Mouse (Mus musculus) C2C12 (cell line): Measurements from ENCODE around the gene Cox16. TPM values are rescaled to one million over a fixed set of nuclear protein-coding genes. Genes with fewer than 3 reads are reported as not detected.
A peak's percentile ranks its signal among the peaks of the same experiment; 100 is the strongest.
"Not testable (repeated sequence)": the region's sequence is repeated elsewhere in the genome, so short reads cannot be mapped to it uniquely, and the experiment has no call there.

Source experiments
- H3K27me3 ChIP-seq: one replicate; pipeline ENCODE4 v1.6.1; 2011; ENCODE audit not compliant: control insufficient read depth, insufficient read depth, insufficient read length
- H3K36me3 ChIP-seq: one replicate; pipeline ENCODE4 v1.6.1; 2011; ENCODE audit not compliant: control insufficient read depth, insufficient read depth
- H3K4me3 ChIP-seq: one replicate; pipeline ENCODE4 v1.5.1; 2011; ENCODE audit warnings: mild to moderate bottlenecking, control low read depth; ENCODE audit not compliant: poor library complexity, insufficient read depth, severe bottlenecking
- H3K79me2 ChIP-seq: one replicate; pipeline ENCODE4 v1.6.1; 2011; ENCODE audit not compliant: control insufficient read depth, insufficient read depth
- H3K79me3 ChIP-seq: one replicate; pipeline ENCODE4 v1.6.1; 2011; ENCODE audit warnings: low read depth, control low read depth
- H3ac ChIP-seq: one replicate; pipeline ENCODE3; 2011; ENCODE audit warnings: low read depth; ENCODE audit not compliant: control insufficient read depth, insufficient read length
- CEBPB ChIP-seq: IDR thresholded peaks from one replicate; pipeline ENCODE4 v1.6.1; 2011; ENCODE audit warnings: low read depth, mild to moderate bottlenecking, control low read depth, moderate library complexity
- CTCF ChIP-seq: IDR thresholded peaks from one replicate; pipeline ENCODE4 v1.5.1; 2011; ENCODE audit not compliant: control insufficient read depth, insufficient read depth, insufficient read length
- FOSL1 ChIP-seq: IDR thresholded peaks from one replicate; pipeline ENCODE4 v1.8.0; 2011; ENCODE audit warnings: mild to moderate bottlenecking, low read length; ENCODE audit not compliant: poor library complexity, insufficient read depth, severe bottlenecking
- MAX ChIP-seq: IDR thresholded peaks from one replicate; pipeline ENCODE4 v1.6.1; 2011; ENCODE audit warnings: mild to moderate bottlenecking, control low read depth
- MYOD1 ChIP-seq: IDR thresholded peaks from one replicate; pipeline ENCODE4 v1.6.1; 2011; ENCODE audit warnings: low read depth; ENCODE audit not compliant: control insufficient read depth, insufficient read length
- MYOG ChIP-seq: IDR thresholded peaks from one replicate; pipeline ENCODE4 v1.6.1; 2011; ENCODE audit not compliant: control insufficient read depth, insufficient read length; ENCODE audit errors: extremely low read depth
- USF1 ChIP-seq: IDR thresholded peaks from one replicate; pipeline ENCODE4 v1.6.1; 2011; ENCODE audit warnings: low read depth, mild to moderate bottlenecking, control low read depth, moderate library complexity
- long read RNA-seq, 2 experiments: library from polyadenylated mRNA; unstranded; transcript quantifications; one replicate each; pipeline ENCODE4 v2.0.0; 2019 to 2020
- polyA plus RNA-seq: library from polyadenylated mRNA; unstranded; fragments of >200 nt; fragmentation: generic; extraction: Trizol; gene quantifications from one replicate; pipeline ENCODE4 v1.2.1, GENCODE M21; 2012; ENCODE audit warnings: missing spikeins

The Cox16 gene
- polyA plus RNA-seq: 88.4 TPM
- long read RNA-seq, experiment 1, transcript Cox16-201 (4 exons, 2,007 nt): major isoform, 33 of 67 reads
- long read RNA-seq, experiment 1, transcript Cox16-202 (4 exons, 668 nt): minor isoform, 19 of 67 reads
- long read RNA-seq, experiment 1, transcript Cox16-206 (4 exons, 431 nt): minor isoform, 11 of 67 reads
- long read RNA-seq, experiment 1, partial matches to known transcripts: 0 of 67 reads
- long read RNA-seq, experiment 1, other reads (novel, unspliced or antisense): 3 of 67 reads
- long read RNA-seq, experiment 2, transcript Cox16-201 (4 exons, 2,007 nt): major isoform, 5 of 9 reads
- long read RNA-seq, experiment 2, partial matches to known transcripts: 0 of 9 reads
- long read RNA-seq, experiment 2, other reads (novel, unspliced or antisense): 0 of 9 reads

- peaks cover 27% of the 10 kb centered on the region for H3K79me2 ChIP-seq
- peak within 1 kb of the TSS; percentile 60 for H3K4me3 ChIP-seq
- peaks cover 18% of the 10 kb centered on the region for H3K79me3 ChIP-seq
- H3K27me3 ChIP-seq: no peaks in the 10 kb centered on the region
- H3ac ChIP-seq: peak within 1 kb of the TSS; percentile 84
- no peak for TF ChIP-seq USF1
- TF ChIP-seq MAX: peak; percentile 74
- H3K36me3 ChIP-seq: peaks cover 6% of the 10 kb centered on the region
Observed at GRCm38 (mm10) chr12:81484727-81485191, at the start of gene Cox16. Cox16 (minus strand) TSS chr12:81485127.

GRCm38 (mm10) chr12:81533029-81533419, 48.1 kb upstream of the Cox16 start:
- TF ChIP-seq MYOG: no peak
- TF ChIP-seq CTCF: no peak
- no peak overlapping the region for H3ac ChIP-seq
- no peaks in the 10 kb centered on the region for H3K27me3 ChIP-seq

GRCm38 (mm10) chr12:81532316-81533028, 47.5 kb upstream of the Cox16 start, which contains the start of the genes Gm20498 and Synj2bp:
Gm20498 (minus strand) TSS chr12:81532905.
Synj2bp (minus strand) TSS chr12:81532911.
- Histone ChIP-seq H3K4me3 (peak within 1 kb of the TSS; percentile 95), H3ac (peak within 1 kb of the TSS; percentile 61), H3K36me3 (no peaks in the 10 kb centered on the region), H3K79me2 (peaks cover 53% of the 10 kb centered on the region), H3K27me3 (no peaks in the 10 kb centered on the region), H3K79me3 (peaks cover 44% of the 10 kb centered on the region)
- TF ChIP-seq MYOD1 (no peak), USF1 (no peak), MAX (peak; percentile 39)

More at GRCm38 (mm10) chr12:81533029-81533419, 48.1 kb upstream of the Cox16 start:
- Histone ChIP-seq H3K79me3 (peaks cover 39% of the 10 kb centered on the region), H3K36me3 (no peaks in the 10 kb centered on the region), H3K4me3 (peak overlapping the region; percentile 95), H3K79me2 (peaks cover 47% of the 10 kb centered on the region)

- not testable (repeated sequence) for H3ac ChIP-seq, H3K4me3 ChIP-seq, H3K36me3 ChIP-seq, H3K27me3 ChIP-seq
- peaks cover 72% of the 10 kb centered on the region for H3K79me2 ChIP-seq
- peaks cover 57% of the 10 kb centered on the region for H3K79me3 ChIP-seq
Observed at GRCm38 (mm10) chr12:81530587-81530986, 45.7 kb upstream of the Cox16 start.

- peaks cover 14% of the 10 kb centered on the region for H3K36me3 ChIP-seq
- not testable (repeated sequence) for H3K79me3 ChIP-seq, H3ac ChIP-seq, H3K4me3 ChIP-seq, H3K27me3 ChIP-seq, H3K79me2 ChIP-seq
Observed at GRCm38 (mm10) chr12:81496906-81497305, 12.0 kb upstream of the Cox16 start.

GRCm38 (mm10) chr12:81490491-81490890, 5.6 kb upstream of the Cox16 start:
- Histone ChIP-seq H3K4me3 (no peak overlapping the region), H3K79me3 (no peaks in the 10 kb centered on the region), H3ac (no peak overlapping the region), H3K79me2 (no peaks in the 10 kb centered on the region), H3K36me3 (peaks cover 4% of the 10 kb centered on the region), H3K27me3 (no peaks in the 10 kb centered on the region)
- no peak for TF ChIP-seq FOSL1
- TF ChIP-seq MAX: no peak
- no peak for TF ChIP-seq USF1
- TF ChIP-seq MYOG: no peak
- TF ChIP-seq MYOD1: no peak
- no peak for TF ChIP-seq CEBPB
- TF ChIP-seq CTCF: no peak

GRCm38 (mm10) chr12:81485311-81485710, 384 bp upstream of the Cox16 start:
- TF ChIP-seq CTCF: no peak
- TF ChIP-seq MAX: no peak
- no peak for TF ChIP-seq CEBPB
- no peak for TF ChIP-seq MYOD1
- no peak for TF ChIP-seq FOSL1
- TF ChIP-seq USF1: no peak
- TF ChIP-seq MYOG: no peak

More at GRCm38 (mm10) chr12:81485311-81485710, 384 bp upstream of the Cox16 start:
- peaks cover 27% of the 10 kb centered on the region for H3K79me2 ChIP-seq
- peak overlapping the region; percentile 60 for H3K4me3 ChIP-seq
- no peak overlapping the region for H3ac ChIP-seq
- peaks cover 18% of the 10 kb centered on the region for H3K79me3 ChIP-seq
- H3K36me3 ChIP-seq: peaks cover 6% of the 10 kb centered on the region
- no peaks in the 10 kb centered on the region for H3K27me3 ChIP-seq
